In the genomic region with DNA sequence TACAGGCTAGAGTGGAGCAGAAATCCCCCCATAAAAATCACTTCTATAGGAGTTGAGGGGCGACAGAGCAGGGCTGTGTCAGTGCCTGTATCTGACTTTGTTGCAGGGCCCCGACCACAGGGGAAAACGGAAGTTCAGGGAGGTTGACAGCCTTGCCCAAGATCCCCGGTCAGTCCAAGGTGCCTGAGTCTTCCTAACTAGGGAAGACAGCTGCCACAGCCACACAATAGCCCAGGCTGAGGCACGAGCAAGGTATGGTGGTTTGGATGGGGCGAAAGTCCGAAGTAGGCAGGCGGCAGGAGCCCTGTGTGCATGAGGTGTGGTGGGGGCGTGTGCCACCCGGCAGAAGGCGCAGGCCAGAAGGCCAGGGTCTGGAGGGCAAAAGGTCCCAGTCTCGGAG, we compare ENCODE assay signal across 8 mouse cellular contexts. TPM values are rescaled to one million over a fixed set of nuclear protein-coding genes. Genes with fewer than 3 reads are reported as not detected.
DNase-seq lines count a peak whose midpoint lies in the region; ATAC-seq and TF ChIP-seq lines count a peak whose summit lies in the region.

A gene (plus strand): TSS at position 153 of the 400 bp plus-strand sequence.

- peaks cover 13% of the 10 kb centered on the region; the same call in 1 of the 2 replicates for H3K27me3 ChIP-seq in embryonic facial prominence, embryonic 13.5 days
- H3K27me3 ChIP-seq in hindbrain, embryonic 16.5 days (replicated peaks; ENCODE audit: control insufficient read depth, insufficient read depth, low read length) = peaks cover 30% of the 10 kb centered on the region

- DNase-seq in lung, adult 2 months = no peak
- no peak for DNase-seq in lung, adult 18-20 months
- DNase-seq in frontal cortex, postnatal 25 days (ENCODE audit: low spot score in 2 of 2) = no peak
- DNase-seq in urinary bladder, postnatal 10 days (ENCODE audit: low spot score) = no peak
- no peak for DNase-seq in cerebellum, adult 9-11 months

- TF ChIP-seq POLR2A in lung, adult 2 months (IDR thresholded peaks at IDR 0.05; ENCODE audit: borderline replicate concordance, extremely low read depth, low read depth, low read length) = 0 out of 2 replicates have a peak, but pooled peaks have one; percentile 23

- peak within 1 kb of the TSS; percentile 75 for H3K4me2 ChIP-seq in embryonic facial prominence, embryonic 13.5 days
- H3K4me2 ChIP-seq in hindbrain, embryonic 16.5 days (ENCODE audit: low read length) = peak within 1 kb of the TSS; percentile 68

- H3K9ac ChIP-seq in embryonic facial prominence, embryonic 13.5 days = peak within 1 kb of the TSS; percentile 78
- peak within 1 kb of the TSS; percentile 56 for H3K9ac ChIP-seq in hindbrain, embryonic 16.5 days (ENCODE audit: low read depth, low read length)

- no peaks in the 10 kb centered on the region for H3K9me3 ChIP-seq in embryonic facial prominence, embryonic 13.5 days
- H3K9me3 ChIP-seq in hindbrain, embryonic 16.5 days (ENCODE audit: control insufficient read depth, low read length) = no peaks in the 10 kb centered on the region

- H3K4me3 ChIP-seq in lung, adult 2 months (replicated peaks; ENCODE audit: extremely low read depth, low read depth, low read length) = peak within 1 kb of the TSS; percentile 25
- peak within 1 kb of the TSS; percentile 57 for H3K4me3 ChIP-seq in embryonic facial prominence, embryonic 13.5 days
- H3K4me3 ChIP-seq in hindbrain, embryonic 16.5 days (ENCODE audit: low read length) = peak within 1 kb of the TSS; percentile 42

- 19% methylated on average over 12 of the region's 12 CpGs for WGBS in lung, adult 2 months
- WGBS in embryonic facial prominence, embryonic 13.5 days = 26% methylated on average over 12 of the region's 12 CpGs
- 39% methylated on average over 12 of the region's 12 CpGs for WGBS in hindbrain, embryonic 16.5 days

- peaks cover 9% of the 10 kb centered on the region; the same call in 1 of the 2 replicates for H3K4me1 ChIP-seq in lung, adult 2 months (ENCODE audit: control insufficient read depth, insufficient read depth, low read length)
- H3K4me1 ChIP-seq in embryonic facial prominence, embryonic 13.5 days = peaks cover 33% of the 10 kb centered on the region
- peaks cover 18% of the 10 kb centered on the region for H3K4me1 ChIP-seq in hindbrain, embryonic 16.5 days (ENCODE audit: control insufficient read depth, insufficient read depth, low read depth, low read length)

- peak within 1 kb of the TSS; percentile 48; the same call in 1 of the 2 replicates for H3K27ac ChIP-seq in embryonic facial prominence, embryonic 13.5 days
- no peak within 1 kb of the TSS for H3K27ac ChIP-seq in hindbrain, embryonic 16.5 days (ENCODE audit: low read depth, low read length)

- no peaks in the 10 kb centered on the region for H3K36me3 ChIP-seq in embryonic facial prominence, embryonic 13.5 days
- H3K36me3 ChIP-seq in hindbrain, embryonic 16.5 days (ENCODE audit: control insufficient read depth, insufficient read depth, low read length) = no peaks in the 10 kb centered on the region

- no peak for ATAC-seq in embryonic facial prominence, embryonic 13.5 days (ENCODE audit: insufficient number of reproducible peaks, insufficient read depth, low FRiP score, low TSS enrichment, low read depth)
- no peak for ATAC-seq in hindbrain, embryonic 16.5 days
- ATAC-seq in megakaryocyte progenitor cell, adult 5-6 weeks (replicated peaks; ENCODE audit: poor library complexity) = peak; percentile 45

- TF ChIP-seq CTCF in lung, adult 2 months (IDR thresholded peaks at IDR 0.05; ENCODE audit: insufficient read depth, low read length) = no peak

RNA-seq across cellular contexts. Expression of the gene that starts here (rescaled TPM):
- polyA plus RNA-seq in lung, adult 2 months (2012; rRNA removed) = 20.8 and 28.8 TPM in 2 replicates
- 56.4 and 63.4 TPM in 2 replicates for polyA plus RNA-seq in embryonic facial prominence, embryonic 13.5 days (2015; fragmentation: Nextera tagmentation; extraction: Ambion mirVana)
- 11.5 and 15.2 TPM in 2 replicates for polyA plus RNA-seq in hindbrain, embryonic 16.5 days (2015; fragmentation: Nextera tagmentation; extraction: Ambion mirVana)
- 4.4 and 5.3 TPM in 2 replicates for total RNA-seq in megakaryocyte progenitor cell, adult 5-6 weeks (2015)
- total RNA-seq in megakaryocyte progenitor cell, adult 5-6 weeks (2017) = 6.0 and 7.5 TPM in 2 replicates
